Mouse (Mus musculus) ES-Bruce4 (cell line): Measurements from ENCODE around the gene Ghrhr.

Experiments used
- CTCF ChIP-seq: IDR thresholded peaks from one replicate; pipeline ENCODE4 v1.8.1; 2011; ENCODE audit warnings: low read depth, low read length
- POLR2A ChIP-seq: IDR thresholded peaks from one replicate; pipeline ENCODE4 v1.8.1; 2011; ENCODE audit warnings: low read length; ENCODE audit not compliant: insufficient read depth

DNA sequence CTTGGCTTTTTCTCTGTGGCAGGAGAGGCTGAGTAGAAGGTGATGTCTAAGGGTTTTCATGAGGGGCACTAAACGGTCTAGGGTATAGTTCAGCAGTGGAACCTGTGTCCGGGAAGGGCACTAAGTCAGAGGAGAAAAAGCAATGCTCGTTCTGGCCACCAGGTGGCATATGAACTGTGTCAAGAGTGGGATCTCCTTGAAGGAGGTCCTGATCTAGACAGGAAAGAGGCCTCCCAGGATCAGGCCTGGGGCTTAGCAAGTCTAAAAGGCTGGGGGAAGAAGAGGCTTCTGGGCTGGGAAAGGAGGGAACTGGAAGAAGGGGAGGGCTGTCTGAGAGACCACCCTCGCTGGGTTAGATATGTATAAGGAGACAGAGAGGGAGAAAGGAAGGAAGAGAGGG lies 16.4 kb downstream of the Ghrhr start:
- peak; percentile 47 for TF ChIP-seq CTCF
- TF ChIP-seq POLR2A = no peak
